Mouse (Mus musculus) thymus, adult 2 months (tissue): ENCODE results near the gene Srp68.

Experiments used
- CTCF ChIP-seq: fragments of 200-500 bp; IDR thresholded peaks from 2 replicates; pipeline ENCODE4 v1.5.1; 2012; ENCODE audit warnings: mild to moderate bottlenecking, control low read depth, low read length, moderate library complexity, borderline replicate concordance; ENCODE audit not compliant: control insufficient read depth, poor library complexity, insufficient read depth; ENCODE audit errors: extremely low read depth
- POLR2A ChIP-seq: fragments of 200-500 bp; IDR thresholded peaks from 2 replicates; pipeline ENCODE4 v1.6.1; 2012; ENCODE audit warnings: mild to moderate bottlenecking, low read length, control low read depth, moderate library complexity; ENCODE audit not compliant: control insufficient read depth, poor library complexity, insufficient read depth; ENCODE audit errors: extremely low read depth

DNA sequence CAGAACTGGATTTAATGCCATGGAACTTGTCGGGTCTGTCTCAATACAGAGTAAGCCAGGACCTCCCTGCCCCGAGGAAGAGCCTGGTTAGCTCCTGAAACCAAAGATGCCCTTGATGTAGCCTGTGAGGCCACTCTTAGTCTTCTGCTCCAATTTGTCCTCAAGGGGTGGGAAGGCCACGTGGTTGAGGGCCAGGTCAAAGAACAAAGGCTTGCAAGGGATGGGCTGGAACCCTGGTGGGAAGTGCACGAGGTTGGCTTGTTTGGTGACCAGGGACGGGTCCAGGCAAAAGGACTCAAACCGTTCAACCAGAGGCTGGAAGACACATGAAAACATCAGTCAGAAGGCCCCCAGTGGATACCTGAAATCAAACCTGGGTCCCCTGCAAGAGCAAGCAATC lies 28.4 kb downstream of the Srp68 start:
- TF ChIP-seq POLR2A = no peak
- no peak for TF ChIP-seq CTCF
